Mouse (Mus musculus) midbrain, embryonic 10.5 days (tissue): ENCODE measurements around the gene Magi2. TPM values are rescaled to one million over a fixed set of nuclear protein-coding genes. Genes with fewer than 3 reads are reported as not detected.

Source experiments
- DNase-seq: peaks from one replicate; pipeline ENCODE4 v3.0.0-alpha.2; 2017; ENCODE audit warnings: low spot score
- H3K27ac ChIP-seq: fragments of 300-500 bp; sonication (generic); replicated peaks from 2 replicates; pipeline ENCODE4 v1.5.1; 2016; ENCODE audit warnings: mild to moderate bottlenecking
- H3K27me3 ChIP-seq: fragments of 300-500 bp; sonication (generic); 2 replicates; pipeline ENCODE4 v1.6.1; 2016; ENCODE audit warnings: low read depth, mild to moderate bottlenecking; ENCODE audit not compliant: poor library complexity, severe bottlenecking
- H3K36me3 ChIP-seq: fragments of 300-500 bp; sonication (generic); 2 replicates; pipeline ENCODE4 v1.6.1; 2016; ENCODE audit warnings: mild to moderate bottlenecking, moderate library complexity
- H3K4me1 ChIP-seq: fragments of 300-500 bp; sonication (generic); 2 replicates; pipeline ENCODE4 v1.6.1; 2016
- H3K4me3 ChIP-seq: fragments of 300-500 bp; sonication (generic); 2 replicates; pipeline ENCODE4 v1.5.1; 2016; ENCODE audit warnings: mild to moderate bottlenecking, moderate library complexity
- H3K9me3 ChIP-seq: fragments of 300-500 bp; sonication (generic); replicated peaks from 2 replicates; pipeline ENCODE4 v1.6.1; 2016; ENCODE audit warnings: mild to moderate bottlenecking
- WGBS: fragments of 180-500 bp; shearing (Covaris S2); methylation state at CpG from one replicate; pipeline ENCODE4 v1.1.7; 2016; 5-methylcytosine and 5-hydroxymethylcytosine counted together
- polyA plus RNA-seq: library from polyadenylated mRNA; unstranded; fragments of >200 nt; fragmentation: Nextera tagmentation; extraction: Ambion mirVana; gene quantifications from 2 replicates; pipeline ENCODE4 v1.2.1, GENCODE M21; 2016

Magi2 gene
- polyA plus RNA-seq, 1 experiment from 2014 or later, result 3.8 TPM

DNA sequence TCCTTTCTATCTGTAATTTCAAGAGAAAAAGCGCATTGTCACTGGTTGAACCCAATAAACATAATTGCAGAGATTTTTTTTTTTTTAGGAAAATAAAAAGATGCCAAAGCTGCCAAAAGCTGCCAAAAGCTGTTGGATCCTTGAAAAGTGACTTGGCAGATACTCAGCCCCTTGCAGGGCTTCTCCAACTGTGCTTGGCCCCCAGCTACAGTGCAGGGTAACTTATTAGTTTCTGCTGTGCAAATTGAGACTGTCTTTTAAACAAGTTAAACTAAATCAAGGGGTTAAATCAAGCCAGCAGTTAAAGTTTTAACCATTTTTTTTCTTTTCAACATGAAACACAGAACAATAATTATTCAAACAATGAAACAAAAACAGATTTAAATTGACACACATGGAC is 407.1 kb downstream of the Magi2 start:
- Histone ChIP-seq H3K27me3 (no peaks in the 10 kb centered on the region), H3K4me3 (no peak overlapping the region), H3K9me3 (no peaks in the 10 kb centered on the region), H3K27ac (no peak overlapping the region), H3K4me1 (no peaks in the 10 kb centered on the region), H3K36me3 (no peaks in the 10 kb centered on the region)
- 90% methylated on average over 1 of the region's 1 CpGs for WGBS
- DNase-seq, result no peak

- Histone ChIP-seq H3K4me1 (no peaks in the 10 kb centered on the region), H3K27me3 (no peaks in the 10 kb centered on the region), H3K27ac (no peak overlapping the region), H3K9me3 (no peaks in the 10 kb centered on the region), H3K4me3 (no peak overlapping the region), H3K36me3 (no peaks in the 10 kb centered on the region)
- DNase-seq, result no peak
- 78% methylated on average over 2 of the region's 2 CpGs for WGBS
Observed at GRCm38 (mm10) chr5:19637789-19638188, 411.0 kb downstream of the Magi2 start.

DNA sequence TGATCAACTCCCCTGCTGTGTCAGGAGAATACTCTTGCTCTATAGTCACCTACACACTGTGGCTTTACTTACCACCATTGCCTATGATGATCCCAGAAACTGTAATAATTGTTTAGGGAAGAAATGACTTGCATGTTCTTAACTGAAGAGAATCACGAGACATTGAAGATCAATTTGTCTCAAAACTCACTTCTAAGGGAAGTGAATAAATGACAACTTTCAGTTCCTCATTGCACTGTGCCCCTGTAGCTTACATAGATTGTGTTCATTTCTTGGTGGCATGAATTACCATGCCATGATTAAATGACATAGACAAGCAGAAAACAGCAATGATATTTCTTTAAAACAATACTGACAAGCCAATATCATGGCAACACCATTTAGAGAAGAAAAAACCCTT is 429.1 kb downstream of the Magi2 start:
- no peak for DNase-seq
- WGBS, result 75% methylated on average over 1 of the region's 1 CpGs
- H3K27me3 ChIP-seq, result no peaks in the 10 kb centered on the region
- no peak overlapping the region for H3K27ac ChIP-seq
- H3K4me1 ChIP-seq, result no peaks in the 10 kb centered on the region
- H3K36me3 ChIP-seq, result no peaks in the 10 kb centered on the region
- no peak overlapping the region for H3K4me3 ChIP-seq
- H3K9me3 ChIP-seq, result no peaks in the 10 kb centered on the region

DNA sequence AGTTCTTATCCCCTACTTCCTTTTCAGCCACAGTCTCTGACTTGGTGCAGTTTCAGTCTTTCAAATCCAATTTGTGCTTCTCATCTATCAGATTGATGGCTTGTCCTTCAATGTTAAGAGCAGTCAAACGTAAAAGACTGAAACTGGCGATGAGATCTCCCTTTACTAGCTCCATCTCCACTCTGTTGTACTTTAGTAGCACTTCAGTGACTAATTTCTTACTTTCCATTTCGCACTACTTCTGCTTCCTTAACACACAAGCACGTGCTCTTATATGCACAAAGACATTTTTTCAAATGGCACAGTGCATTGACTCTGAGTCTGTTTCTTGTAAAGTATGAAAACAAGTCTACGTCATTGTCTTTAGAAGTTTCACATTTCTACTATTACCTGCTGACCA is 439.6 kb downstream of the Magi2 start:
- 89% methylated on average over 5 of the region's 5 CpGs for WGBS
- Histone ChIP-seq H3K4me3 (no peak overlapping the region), H3K27me3 (no peaks in the 10 kb centered on the region), H3K36me3 (no peaks in the 10 kb centered on the region), H3K9me3 (no peaks in the 10 kb centered on the region), H3K27ac (no peak overlapping the region), H3K4me1 (no peaks in the 10 kb centered on the region)
- DNase-seq, result no peak

GRCm38 (mm10) chr5:19717296-19717695 is 490.5 kb downstream of the Magi2 start:
- no peaks in the 10 kb centered on the region for H3K27me3 ChIP-seq
- no peaks in the 10 kb centered on the region for H3K4me1 ChIP-seq
- no peak for DNase-seq
- 94% methylated on average over 2 of the region's 2 CpGs for WGBS
- H3K36me3 ChIP-seq, result no peaks in the 10 kb centered on the region
- no peak overlapping the region for H3K27ac ChIP-seq
- H3K4me3 ChIP-seq, result no peak overlapping the region
- H3K9me3 ChIP-seq, result no peaks in the 10 kb centered on the region

DNA sequence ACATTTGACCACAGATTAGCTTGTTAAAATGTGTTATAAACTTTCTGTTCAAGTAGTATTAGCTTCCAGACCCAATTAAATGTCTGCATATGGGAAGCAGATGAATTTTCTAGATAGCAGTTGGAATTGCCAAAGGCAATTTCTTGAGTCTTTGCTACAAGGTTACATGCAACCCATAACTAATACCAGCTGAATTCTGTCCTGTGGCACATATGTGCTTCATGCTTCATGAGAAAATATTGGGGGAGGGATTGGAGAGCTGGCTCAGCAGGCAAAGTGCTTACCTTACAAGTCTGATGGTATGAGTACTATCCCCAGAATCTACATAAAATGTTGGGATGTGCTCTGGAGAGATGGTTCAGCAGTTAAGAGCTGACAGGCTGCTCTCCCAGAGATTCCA is 499.4 kb downstream of the Magi2 start:
- no peaks in the 10 kb centered on the region for H3K27me3 ChIP-seq
- no peaks in the 10 kb centered on the region for H3K36me3 ChIP-seq
- no peak overlapping the region for H3K27ac ChIP-seq
- H3K4me3 ChIP-seq, result no peak overlapping the region
- no peaks in the 10 kb centered on the region for H3K4me1 ChIP-seq
- H3K9me3 ChIP-seq, result peaks cover 4% of the 10 kb centered on the region; the same call in 1 of the 2 replicates
- DNase-seq, result no peak

DNA sequence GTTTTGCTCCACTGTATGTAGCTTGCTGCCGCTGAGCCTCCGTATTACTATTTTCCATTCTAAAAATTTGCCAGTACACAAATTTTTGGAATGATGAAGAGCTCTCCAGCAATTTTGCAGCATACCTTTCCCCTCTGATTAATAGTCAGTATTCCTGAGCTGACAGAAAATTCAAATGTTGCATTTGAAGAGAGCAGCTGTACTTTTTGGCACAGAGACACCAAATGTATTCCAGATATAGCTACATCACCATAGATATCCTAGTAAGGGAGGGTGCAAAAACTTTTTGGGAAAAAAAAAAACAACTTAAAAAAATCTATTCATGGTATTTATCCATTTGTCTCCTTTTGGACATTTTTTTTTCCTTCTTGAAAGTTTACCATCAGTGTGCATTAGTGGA is 518.5 kb downstream of the Magi2 start:
- no peak overlapping the region for H3K4me3 ChIP-seq
- no peaks in the 10 kb centered on the region for H3K27me3 ChIP-seq
- no peaks in the 10 kb centered on the region for H3K36me3 ChIP-seq
- DNase-seq, result no peak
- 96% methylated on average over 2 of the region's 2 CpGs for WGBS
- H3K4me1 ChIP-seq, result peaks cover 33% of the 10 kb centered on the region
- H3K9me3 ChIP-seq, result no peaks in the 10 kb centered on the region
- H3K27ac ChIP-seq, result no peak overlapping the region

DNA sequence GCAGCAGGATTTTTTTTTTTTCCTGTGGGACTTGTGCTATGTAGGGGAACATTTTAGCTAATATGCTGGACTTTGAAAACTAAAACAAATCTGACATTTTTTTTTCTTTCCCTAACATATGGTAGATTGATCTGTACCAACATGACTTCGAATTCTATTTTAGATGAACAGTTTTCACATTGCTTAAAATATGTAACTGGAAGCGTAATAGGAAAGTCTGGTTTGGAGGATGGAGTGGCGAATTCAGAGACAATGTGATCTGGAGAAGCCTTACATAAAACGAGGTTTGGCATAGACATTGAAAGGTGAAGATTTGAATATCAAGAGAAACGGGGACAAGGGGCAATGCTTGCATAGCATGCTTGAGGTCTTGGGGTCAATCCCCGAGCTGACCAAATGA is 519.1 kb downstream of the Magi2 start:
- DNase-seq, result peak; percentile 12
- Histone ChIP-seq H3K4me1 (peaks cover 33% of the 10 kb centered on the region), H3K4me3 (no peak overlapping the region), H3K27ac (no peak overlapping the region), H3K36me3 (no peaks in the 10 kb centered on the region), H3K9me3 (no peaks in the 10 kb centered on the region), H3K27me3 (no peaks in the 10 kb centered on the region)
- 37% methylated on average over 6 of the region's 6 CpGs for WGBS

GRCm38 (mm10) chr5:19746865-19747514 is 520.2 kb downstream of the Magi2 start:
- Histone ChIP-seq H3K4me3 (peak overlapping the region; percentile 26; the same call in 1 of the 2 replicates), H3K27ac (peak overlapping the region; percentile 76)

GRCm38 (mm10) chr5:19747631-19748030 is 520.8 kb downstream of the Magi2 start:
- H3K4me3 ChIP-seq, result no peak overlapping the region
- H3K27me3 ChIP-seq, result no peaks in the 10 kb centered on the region
- no peaks in the 10 kb centered on the region for H3K9me3 ChIP-seq
- H3K4me1 ChIP-seq, result peaks cover 33% of the 10 kb centered on the region
- H3K36me3 ChIP-seq, result no peaks in the 10 kb centered on the region
- peak overlapping the region; percentile 76 for H3K27ac ChIP-seq
- 51% methylated on average over 3 of the region's 3 CpGs for WGBS
- peak; percentile 18 for DNase-seq

More at GRCm38 (mm10) chr5:19746865-19747514, 520.2 kb downstream of the Magi2 start:
- H3K36me3 ChIP-seq, result no peaks in the 10 kb centered on the region
- no peaks in the 10 kb centered on the region for H3K27me3 ChIP-seq
- no peaks in the 10 kb centered on the region for H3K9me3 ChIP-seq
- DNase-seq, result peak; percentile 28
- WGBS, result 39% methylated on average over 12 of the region's 12 CpGs
- peaks cover 33% of the 10 kb centered on the region for H3K4me1 ChIP-seq

DNA sequence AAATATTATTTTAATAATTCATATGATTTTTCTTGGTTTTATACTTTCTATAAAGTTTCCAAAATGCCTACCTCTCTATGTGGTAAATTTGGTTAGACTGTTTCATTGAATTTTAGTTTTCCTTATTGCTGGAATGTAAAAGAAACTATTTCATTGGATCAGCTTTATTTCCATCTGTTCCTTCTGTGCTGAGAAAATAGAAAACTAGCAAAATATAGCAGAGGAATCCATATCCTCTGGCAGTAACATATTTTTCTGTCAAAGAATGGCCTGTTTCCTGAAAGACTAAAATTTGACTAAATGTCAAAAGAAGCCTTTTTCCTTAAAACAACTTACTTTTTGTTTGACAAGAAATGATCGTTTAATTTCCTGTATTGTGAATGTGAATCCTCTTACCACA is 552.4 kb downstream of the Magi2 start:
- Histone ChIP-seq H3K4me3 (no peak overlapping the region), H3K4me1 (no peaks in the 10 kb centered on the region), H3K27me3 (no peaks in the 10 kb centered on the region), H3K36me3 (no peaks in the 10 kb centered on the region), H3K9me3 (no peaks in the 10 kb centered on the region), H3K27ac (no peak overlapping the region)
- no peak for DNase-seq
- 93% methylated on average over 1 of the region's 1 CpGs for WGBS

DNA sequence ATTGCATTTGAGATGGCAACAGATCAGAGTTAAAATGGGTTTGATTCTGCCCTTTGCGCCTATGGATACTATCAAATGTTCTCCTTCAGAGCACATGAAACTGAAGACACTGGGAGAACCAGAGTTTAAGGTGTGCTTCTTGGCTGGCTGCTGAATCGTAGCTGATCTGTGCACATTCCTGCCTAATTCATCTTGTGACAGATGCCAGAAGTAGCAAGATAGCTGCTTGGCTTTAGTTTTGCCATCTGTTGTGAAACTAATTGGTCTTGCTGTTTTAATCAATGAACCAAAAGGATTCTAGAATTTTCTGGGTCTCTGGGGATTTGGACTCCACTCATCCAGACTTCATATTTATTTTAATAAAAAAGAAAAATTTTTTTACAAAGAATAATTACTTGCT is 553.2 kb downstream of the Magi2 start:
- H3K4me3 ChIP-seq, result no peak overlapping the region
- no peak for DNase-seq
- H3K36me3 ChIP-seq, result no peaks in the 10 kb centered on the region
- WGBS, result 91% methylated on average over 2 of the region's 2 CpGs
- no peak overlapping the region for H3K27ac ChIP-seq
- H3K4me1 ChIP-seq, result no peaks in the 10 kb centered on the region
- no peaks in the 10 kb centered on the region for H3K27me3 ChIP-seq
- H3K9me3 ChIP-seq, result no peaks in the 10 kb centered on the region

GRCm38 (mm10) chr5:19785320-19785719 is 558.5 kb downstream of the Magi2 start:
- Histone ChIP-seq H3K9me3 (no peaks in the 10 kb centered on the region), H3K27me3 (no peaks in the 10 kb centered on the region), H3K4me3 (no peak overlapping the region), H3K4me1 (peaks cover 11% of the 10 kb centered on the region), H3K36me3 (no peaks in the 10 kb centered on the region), H3K27ac (no peak overlapping the region)
- no peak for DNase-seq
